Mouse (Mus musculus): Measurements from ENCODE around the gene Cspg5.

- no peak for TF ChIP-seq POLR2A (IDR thresholded peaks at IDR 0.05; ENCODE audit: borderline replicate concordance, extremely low read depth, insufficient read depth, insufficient read length, poor library complexity, severe bottlenecking)
- TF ChIP-seq CTCF (IDR thresholded peaks at IDR 0.05; ENCODE audit: borderline replicate concordance, extremely low read depth, insufficient read depth, insufficient read length) = no peak
Observed at GRCm38 (mm10) chr9:110229112-110229511, 14.5 kb upstream of the Cspg5 start.

All from brain, embryonic 14.5 days (tissue).